Mouse (Mus musculus) midbrain, embryonic 12.5 days (tissue): ENCODE data around the gene Naa38. TPM values are rescaled to one million over a fixed set of nuclear protein-coding genes. Genes with fewer than 3 reads are reported as not detected.

Source experiments
- ATAC-seq: fragments of 200-750 bp; cut with Nextera tagmentation; 2 replicates; pipeline ENCODE4 v1.8.0; 2017; ENCODE audit warnings: low read depth, moderate TSS enrichment, moderate library complexity; ENCODE audit not compliant: low FRiP score
- H3K27ac ChIP-seq: fragments of 300-500 bp; sonication (generic); replicated peaks from 2 replicates; pipeline ENCODE4 v1.5.1; 2016; ENCODE audit warnings: mild to moderate bottlenecking
- H3K27me3 ChIP-seq: fragments of 300-500 bp; sonication (generic); 2 replicates; pipeline ENCODE4 v1.6.1; 2016; ENCODE audit warnings: mild to moderate bottlenecking
- H3K36me3 ChIP-seq: fragments of 300-500 bp; sonication (generic); 2 replicates; pipeline ENCODE4 v1.6.1; 2016
- H3K4me1 ChIP-seq: fragments of 300-500 bp; sonication (generic); 2 replicates; pipeline ENCODE4 v1.6.1; 2016
- H3K4me2 ChIP-seq: fragments of 300-500 bp; sonication (generic); replicated peaks from 2 replicates; pipeline ENCODE4 v1.6.1; 2016; ENCODE audit warnings: mild to moderate bottlenecking, moderate library complexity
- H3K4me3 ChIP-seq: fragments of 300-500 bp; sonication (generic); 2 replicates; pipeline ENCODE4 v1.5.1; 2016; ENCODE audit warnings: mild to moderate bottlenecking
- H3K9ac ChIP-seq: fragments of 300-500 bp; sonication (generic); replicated peaks from 2 replicates; pipeline ENCODE4 v1.6.1; 2016; ENCODE audit warnings: mild to moderate bottlenecking, moderate library complexity
- H3K9me3 ChIP-seq: fragments of 300-500 bp; sonication (generic); 2 replicates; pipeline ENCODE4 v1.6.1; 2016; ENCODE audit warnings: mild to moderate bottlenecking
- WGBS: fragments of 180-500 bp; shearing (Covaris S2); methylation state at CpG from one replicate; pipeline ENCODE4 v1.1.7; 2016; 5-methylcytosine and 5-hydroxymethylcytosine counted together
- polyA plus RNA-seq: library from polyadenylated mRNA; unstranded; fragments of >200 nt; fragmentation: Nextera tagmentation; extraction: Ambion mirVana; gene quantifications from 2 replicates; pipeline ENCODE4 v1.2.1, GENCODE M21; 2016

The Naa38 gene
- polyA plus RNA-seq, 1 experiment from 2014 or later: 105 TPM

GRCm38 (mm10) chr11:69396772-69397171 is 1.5 kb downstream of the Naa38 start:
- Histone ChIP-seq H3K36me3 (peaks cover 31% of the 10 kb centered on the region), H3K4me1 (peaks cover 47% of the 10 kb centered on the region), H3K27me3 (peaks cover 27% of the 10 kb centered on the region), H3K9me3 (no peaks in the 10 kb centered on the region), H3K4me3 (peak overlapping the region; percentile 70), H3K4me2 (peak overlapping the region; percentile 81), H3K9ac (peak overlapping the region; percentile 82), H3K27ac (0 out of 2 replicates have a peak overlapping the region, but pooled peaks have one; percentile 94)
- ATAC-seq: no peak
- 23% methylated on average over 11 of the region's 11 CpGs for WGBS

GRCm38 (mm10) chr11:69397581-69398057 is 2.3 kb downstream of the Naa38 start:
- Histone ChIP-seq H3K4me1 (peaks cover 48% of the 10 kb centered on the region), H3K4me2 (peak overlapping the region; percentile 39), H3K4me3 (peak overlapping the region; percentile 23), H3K9me3 (no peaks in the 10 kb centered on the region), H3K27ac (peak overlapping the region; percentile 46), H3K27me3 (peaks cover 27% of the 10 kb centered on the region), H3K36me3 (peaks cover 37% of the 10 kb centered on the region), H3K9ac (peak overlapping the region; percentile 44)
- no peak for ATAC-seq
- WGBS: 6% methylated on average over 24 of the region's 24 CpGs

GRCm38 (mm10) chr11:69398059-69398458 is 2.8 kb downstream of the Naa38 start, which contains the start of gene Tmem88:
Gene Tmem88 (minus strand): TSS chr11:69398234.
- ATAC-seq: no peak
- Histone ChIP-seq H3K4me1 (peaks cover 48% of the 10 kb centered on the region), H3K27me3 (peaks cover 27% of the 10 kb centered on the region), H3K4me2 (peak within 1 kb of the TSS; percentile 39), H3K9me3 (no peaks in the 10 kb centered on the region), H3K36me3 (peaks cover 42% of the 10 kb centered on the region), H3K4me3 (peak within 1 kb of the TSS; percentile 23), H3K9ac (peak within 1 kb of the TSS; percentile 44), H3K27ac (peak within 1 kb of the TSS; percentile 94)
- WGBS: 1% methylated on average over 16 of the region's 16 CpGs

GRCm38 (mm10) chr11:69398486-69399200 is 3.4 kb downstream of the Naa38 start:
- no peak overlapping the region; the same call in 1 of the 2 replicates for H3K9ac ChIP-seq
- 11% methylated on average over 21 of the region's 21 CpGs for WGBS
- peak overlapping the region; percentile 39 for H3K4me2 ChIP-seq

GRCm38 (mm10) chr11:69399201-69400082 is 4.2 kb downstream of the Naa38 start:
- 11% methylated on average over 66 of the region's 66 CpGs for WGBS
- Histone ChIP-seq H3K27me3 (peaks cover 27% of the 10 kb centered on the region), H3K9me3 (no peaks in the 10 kb centered on the region), H3K36me3 (peaks cover 56% of the 10 kb centered on the region), H3K27ac (no peak overlapping the region; the same call in 1 of the 2 replicates), H3K4me1 (peaks cover 46% of the 10 kb centered on the region), H3K9ac (no peak overlapping the region; the same call in 1 of the 2 replicates), H3K4me2 (peak overlapping the region; percentile 27), H3K4me3 (0 out of 2 replicates have a peak overlapping the region, but pooled peaks have one; percentile 5)
- ATAC-seq: no peak

More at GRCm38 (mm10) chr11:69398486-69399200, 3.4 kb downstream of the Naa38 start:
- H3K9me3 ChIP-seq: no peaks in the 10 kb centered on the region
- peaks cover 27% of the 10 kb centered on the region for H3K27me3 ChIP-seq
- ATAC-seq: no peak
- H3K4me3 ChIP-seq: peak overlapping the region; percentile 23; the same call in 1 of the 2 replicates
- H3K4me1 ChIP-seq: peaks cover 48% of the 10 kb centered on the region
- no peak overlapping the region for H3K27ac ChIP-seq
- H3K36me3 ChIP-seq: peaks cover 48% of the 10 kb centered on the region

- H3K4me3 ChIP-seq: no peak overlapping the region
- H3K27me3 ChIP-seq: peaks cover 27% of the 10 kb centered on the region
- no peak overlapping the region for H3K27ac ChIP-seq
- peaks cover 46% of the 10 kb centered on the region for H3K4me1 ChIP-seq
- no peak overlapping the region; the same call in 1 of the 2 replicates for H3K9ac ChIP-seq
- WGBS: 74% methylated on average over 25 of the region's 25 CpGs
- H3K9me3 ChIP-seq: no peaks in the 10 kb centered on the region
- no peak overlapping the region for H3K4me2 ChIP-seq
- no peak for ATAC-seq
- peaks cover 64% of the 10 kb centered on the region for H3K36me3 ChIP-seq
Measured at GRCm38 (mm10) chr11:69400083-69400850, 5.0 kb downstream of the Naa38 start.

- no peak overlapping the region for H3K27ac ChIP-seq
- WGBS: 19% methylated on average over 22 of the region's 22 CpGs
- H3K27me3 ChIP-seq: peaks cover 27% of the 10 kb centered on the region
- peaks cover 44% of the 10 kb centered on the region for H3K4me1 ChIP-seq
- peak; percentile 57 for ATAC-seq
- 0 out of 2 replicates have a peak overlapping the region, but pooled peaks have one; percentile 1 for H3K4me3 ChIP-seq
- H3K9ac ChIP-seq: no peak overlapping the region
- H3K36me3 ChIP-seq: peaks cover 73% of the 10 kb centered on the region
- no peak overlapping the region for H3K4me2 ChIP-seq
- H3K9me3 ChIP-seq: no peaks in the 10 kb centered on the region
Measured at GRCm38 (mm10) chr11:69401210-69401637, 5.9 kb downstream of the Naa38 start.

GRCm38 (mm10) chr11:69401987-69402386 is 6.7 kb downstream of the Naa38 start:
- ATAC-seq: no peak
- WGBS: 87% methylated on average over 12 of the region's 12 CpGs
- peaks cover 36% of the 10 kb centered on the region for H3K4me1 ChIP-seq

GRCm38 (mm10) chr11:69403691-69404594 is 8.7 kb downstream of the Naa38 start:
- Histone ChIP-seq H3K27me3 (peaks cover 17% of the 10 kb centered on the region), H3K4me2 (no peak overlapping the region), H3K27ac (no peak overlapping the region), H3K9me3 (no peaks in the 10 kb centered on the region), H3K4me1 (peaks cover 31% of the 10 kb centered on the region), H3K4me3 (no peak overlapping the region), H3K9ac (no peak overlapping the region), H3K36me3 (peaks cover 92% of the 10 kb centered on the region)
- no peak for ATAC-seq
- WGBS: 93% methylated on average over 38 of the region's 38 CpGs

More at GRCm38 (mm10) chr11:69401987-69402386, 6.7 kb downstream of the Naa38 start:
- Histone ChIP-seq H3K36me3 (peaks cover 81% of the 10 kb centered on the region), H3K9me3 (no peaks in the 10 kb centered on the region), H3K4me2 (no peak overlapping the region), H3K4me3 (no peak overlapping the region), H3K9ac (no peak overlapping the region), H3K27me3 (peaks cover 27% of the 10 kb centered on the region), H3K27ac (no peak overlapping the region)

- ATAC-seq: no peak
- WGBS: 92% methylated on average over 24 of the region's 24 CpGs
- Histone ChIP-seq H3K4me2 (no peak overlapping the region), H3K9me3 (no peaks in the 10 kb centered on the region), H3K9ac (0 out of 2 replicates have a peak overlapping the region, but pooled peaks have one; percentile 12), H3K4me3 (no peak overlapping the region), H3K27ac (no peak overlapping the region), H3K4me1 (peaks cover 28% of the 10 kb centered on the region), H3K27me3 (peaks cover 13% of the 10 kb centered on the region), H3K36me3 (peaks cover 86% of the 10 kb centered on the region)
Measured at GRCm38 (mm10) chr11:69404595-69405396, 9.5 kb downstream of the Naa38 start.
